Mouse (Mus musculus) left cerebral cortex, postnatal 14 days (tissue): ENCODE measurements around the gene Adgrb3. TPM values are rescaled to one million over a fixed set of nuclear protein-coding genes. Genes with fewer than 3 reads are reported as not detected.
"Not testable (repeated sequence)": the region's sequence is repeated elsewhere in the genome, so short reads cannot be mapped to it uniquely, and the experiment has no call there.

Source experiments
- DNase-seq, 2 experiments: peaks; one replicate each; pipeline ENCODE4 v3.0.0; 2021 to 2022; ENCODE audit warnings: low spot score in 2 of 2, mixed read lengths in 1 of 2
- intact Hi-C: fragments of 180-260 bp; cut with DNase I; formaldehyde crosslinking; loops from one replicate; pipeline ENCODE4 v1.15.1; 2025
- total RNA-seq, 2 experiments: library from RNA; stranded (reverse); gene quantifications; 2 replicates each; pipeline ENCODE4 v1.2.3; 2021

The Adgrb3 gene
- total RNA-seq, 2 experiments from 2014 or later, result 122 to 133 TPM

- no peak for DNase-seq
- intact Hi-C loops, result no loop called here
Measured at GRCm38 (mm10) chr1:25079395-25079794, 750.1 kb downstream of the Adgrb3 start.

DNA sequence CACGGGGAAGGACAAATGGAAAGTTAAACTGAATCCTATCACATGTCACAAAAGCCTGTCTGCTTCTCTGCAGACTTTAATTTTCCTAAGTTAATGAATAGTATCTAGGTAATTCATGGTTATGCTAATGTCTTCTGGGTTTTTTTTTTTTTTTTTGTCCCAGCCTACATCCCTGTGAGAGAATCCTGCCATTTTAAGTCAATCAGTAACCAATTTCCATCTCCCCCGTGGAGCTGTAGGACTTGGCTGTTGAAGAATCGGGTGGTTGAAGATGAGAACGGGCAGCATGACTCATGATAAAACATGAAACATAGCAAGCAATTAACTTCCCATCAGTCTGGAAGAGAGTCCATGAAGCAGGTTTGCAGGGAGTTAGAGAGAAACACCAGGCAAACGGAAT is 753.6 kb downstream of the Adgrb3 start:
- intact Hi-C loops, result no loop called here
- DNase-seq, result no peak

DNA sequence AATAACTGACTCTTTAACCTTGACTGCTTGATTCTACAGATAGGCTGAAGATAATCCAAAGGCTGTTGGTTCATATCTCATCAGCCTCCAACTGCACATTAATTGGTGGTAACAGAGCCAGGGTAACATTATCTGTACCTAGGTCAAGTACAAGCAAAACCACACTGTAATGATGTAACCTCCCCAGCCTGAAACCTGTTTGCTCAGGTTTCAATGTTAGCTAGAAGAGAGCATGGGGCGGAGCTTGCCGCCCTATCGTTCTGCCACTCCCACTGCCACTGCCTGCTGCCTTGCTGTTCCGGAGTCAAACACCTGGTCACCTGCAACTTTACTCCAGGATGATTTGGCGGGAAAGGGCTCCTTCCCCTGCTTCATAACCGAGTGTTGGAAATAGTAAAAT is 765.5 kb downstream of the Adgrb3 start:
- intact Hi-C loops, result no loop called here
- DNase-seq, result no peak

DNA sequence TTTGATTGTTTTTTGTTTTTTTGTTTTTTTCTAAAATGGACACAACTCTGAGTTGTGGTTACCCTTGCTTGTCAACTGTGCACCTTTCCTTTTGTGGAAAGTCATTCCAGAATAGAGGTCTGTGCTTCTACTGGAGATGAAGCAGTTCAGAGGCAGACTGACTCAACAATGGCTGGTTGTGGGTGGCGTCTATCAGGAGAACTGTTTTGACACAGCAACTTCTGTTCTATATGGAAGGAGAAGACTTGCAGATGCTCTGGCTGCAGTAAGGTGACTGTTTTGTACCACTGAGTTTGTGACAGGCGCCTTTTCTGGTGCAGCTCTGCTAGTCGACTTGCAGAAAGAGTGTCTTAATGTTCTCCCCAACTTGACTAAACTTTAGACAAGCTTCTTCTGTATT is 768.6 kb downstream of the Adgrb3 start:
- intact Hi-C loops, result no loop called here
- peak in 1 of 2 experiments; percentile 26 for DNase-seq

GRCm38 (mm10) chr1:25060191-25060590 is 769.3 kb downstream of the Adgrb3 start:
- intact Hi-C loops, result no loop called here
- DNase-seq, result peak; percentile 65 to 83

DNA sequence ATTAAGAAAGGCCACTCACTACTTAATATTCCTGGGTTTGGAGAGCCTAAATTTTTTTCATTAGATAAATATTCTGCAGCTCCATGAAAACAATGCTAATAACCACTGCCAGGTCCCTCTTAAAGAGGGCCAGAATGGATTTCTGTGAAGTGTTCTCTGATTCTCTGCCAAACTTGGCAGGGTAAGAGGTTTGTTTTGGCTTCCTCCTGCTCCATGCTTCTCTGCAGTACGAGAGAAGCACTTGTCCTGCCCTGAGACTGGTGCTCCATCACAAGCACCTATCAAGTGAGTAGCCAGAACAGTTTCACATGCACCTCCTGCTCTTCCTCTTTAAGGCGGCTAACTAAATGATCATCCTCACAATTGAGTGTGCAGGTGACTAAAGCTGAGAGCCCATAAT is 771.9 kb downstream of the Adgrb3 start:
- intact Hi-C loops, result no loop called here
- no peak for DNase-seq

DNA sequence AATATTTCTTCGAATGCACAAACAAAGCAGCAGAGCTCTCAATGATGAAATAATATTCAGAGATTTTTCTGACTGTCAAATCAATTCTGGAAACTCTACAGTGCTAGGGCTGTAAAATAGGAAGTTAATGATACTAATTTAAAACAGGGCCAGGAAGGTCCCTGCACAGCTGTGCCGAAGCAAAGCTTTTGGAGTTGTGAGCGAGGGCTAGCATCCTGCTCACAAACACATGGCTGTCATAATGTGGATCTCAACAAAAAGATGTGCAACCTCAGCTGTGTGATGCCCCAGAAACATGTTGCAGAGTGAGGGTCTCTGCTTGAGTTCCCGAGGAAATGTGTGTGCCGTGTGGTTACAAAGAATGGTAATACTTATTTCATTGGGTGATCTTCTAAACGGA is 772.3 kb downstream of the Adgrb3 start:
- intact Hi-C loops, result no loop called here
- no peak for DNase-seq

DNA sequence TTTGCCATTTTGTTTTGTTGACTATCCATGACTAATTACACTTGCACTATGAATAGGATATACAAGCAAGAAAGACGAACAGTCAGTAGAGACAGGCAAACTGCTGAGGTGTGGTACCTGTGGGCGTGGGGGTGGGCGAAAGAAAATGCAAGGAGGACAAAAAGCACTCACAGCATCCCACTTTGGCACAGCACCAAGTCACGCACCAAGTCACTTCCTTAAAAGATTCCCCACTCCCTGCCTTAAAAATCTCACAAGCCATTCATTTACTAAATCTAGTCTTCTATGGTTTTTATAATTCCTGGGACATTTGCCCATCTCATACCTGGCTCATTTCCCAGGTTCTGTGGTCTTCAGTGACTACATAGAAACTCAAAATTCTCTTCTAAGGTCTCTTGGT is 787.4 kb downstream of the Adgrb3 start:
- DNase-seq, result peak; percentile 37 to 45
- intact Hi-C loops, result no loop called here

DNA sequence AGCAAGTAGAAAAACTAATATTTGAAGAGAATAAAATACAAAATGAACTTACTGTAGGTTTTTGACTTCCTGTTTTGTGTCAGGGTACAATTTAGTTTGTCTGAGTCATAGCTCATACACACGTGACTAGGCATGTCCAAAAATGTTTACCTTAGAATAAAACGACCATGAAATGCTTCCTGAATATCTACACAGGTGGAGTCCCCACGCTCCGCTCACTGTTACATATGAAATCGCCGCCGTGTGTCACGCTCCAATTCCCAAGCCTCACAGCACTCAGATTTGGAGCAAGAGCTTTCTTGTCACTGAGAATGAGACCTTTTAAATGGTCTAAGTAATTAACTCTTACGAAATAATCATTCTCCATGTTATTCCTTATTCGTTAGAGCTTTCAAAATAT is 795.3 kb downstream of the Adgrb3 start:
- intact Hi-C loops, result no loop called here
- no peak for DNase-seq

DNA sequence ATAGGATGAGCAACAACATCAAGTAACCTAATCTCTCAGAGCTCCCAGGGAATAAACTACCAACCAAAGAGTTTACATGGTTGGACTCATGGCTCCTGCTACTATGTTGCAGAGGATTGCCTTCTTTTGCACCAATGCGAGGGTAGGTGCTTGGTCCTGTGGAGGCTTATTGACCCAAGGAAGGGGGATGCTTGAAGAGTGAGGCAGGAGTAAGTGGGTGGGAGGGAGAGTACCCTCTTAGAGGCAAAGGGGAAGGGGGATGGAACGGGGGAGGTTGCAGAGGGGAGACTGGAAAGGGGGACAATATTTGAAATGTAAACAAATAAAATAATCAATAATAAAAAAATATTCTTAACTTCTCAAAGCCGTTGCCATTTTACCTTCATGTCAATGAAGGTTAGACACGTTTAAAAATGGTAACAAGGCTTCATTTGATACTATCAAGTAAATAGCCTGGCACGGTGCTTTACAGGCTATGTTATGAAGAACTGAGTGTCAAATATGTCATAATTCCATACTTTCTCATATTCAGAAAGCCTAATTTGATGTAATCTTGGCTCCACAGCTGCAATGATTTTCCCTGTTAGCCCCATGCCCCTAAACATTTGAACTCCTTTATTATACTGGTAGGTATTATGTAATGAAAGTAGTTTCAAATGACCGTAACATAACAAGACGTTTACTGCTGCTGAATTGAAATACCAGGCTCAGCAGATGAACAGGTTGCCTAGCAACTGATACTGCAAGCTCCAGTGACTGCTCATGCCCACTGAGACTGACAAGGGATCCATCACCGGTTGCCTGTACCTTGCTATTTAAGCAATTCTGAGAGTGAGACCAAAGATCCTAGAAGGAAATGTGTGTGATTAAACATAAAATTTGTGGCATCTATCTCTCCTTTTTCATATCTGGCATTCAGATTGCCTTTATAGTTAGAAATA is 796.1 kb downstream of the Adgrb3 start:
- intact Hi-C loops, result no loop called here
- peak; percentile 46 to 58 for DNase-seq

DNA sequence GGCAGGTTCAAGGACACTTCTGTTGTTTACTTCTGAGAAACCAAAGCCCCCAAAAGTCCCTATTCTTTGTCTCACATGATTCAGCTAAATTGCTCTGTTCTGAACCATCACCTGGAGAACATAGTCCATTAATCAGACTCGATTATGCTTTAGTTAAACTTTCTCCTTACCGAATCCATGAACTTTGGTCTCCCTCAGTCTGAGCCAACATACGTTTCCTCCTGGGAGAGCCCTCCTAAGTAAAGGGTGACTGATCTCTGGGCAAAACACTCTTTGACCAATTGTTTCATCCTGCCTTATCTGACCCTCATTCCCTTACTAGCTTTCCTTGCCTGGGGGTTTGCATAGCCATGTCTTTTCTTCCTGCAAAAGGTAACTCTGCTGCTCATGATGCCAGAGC is 806.4 kb downstream of the Adgrb3 start:
- DNase-seq, result no peak
- intact Hi-C loops, result no loop called here

DNA sequence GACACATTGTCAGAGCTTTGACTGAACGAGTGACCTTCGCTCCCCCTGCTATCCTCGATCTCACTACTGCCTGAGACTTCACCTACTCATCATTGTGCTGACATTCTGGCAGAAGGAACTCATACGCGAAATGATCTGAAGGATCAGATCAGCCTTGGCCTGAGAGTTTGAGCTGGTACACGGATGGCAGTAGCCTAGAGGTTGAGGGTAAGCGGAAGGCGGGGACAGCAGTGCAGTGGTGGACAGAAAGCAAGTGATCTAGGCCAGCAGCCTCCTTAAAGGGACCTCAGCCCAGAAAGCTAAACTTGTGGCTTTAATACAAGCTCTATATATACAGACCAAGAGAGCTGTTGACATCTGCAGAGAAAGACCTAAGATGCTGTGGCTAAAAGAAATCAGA is 811.7 kb downstream of the Adgrb3 start:
- DNase-seq, intact Hi-C loops: not testable (repeated sequence)
